Mouse (Mus musculus) natural killer cell, adult 2 months (primary cell): ENCODE results near the gene Scn4a.
"Not testable (repeated sequence)": the region's sequence is repeated elsewhere in the genome, so short reads cannot be mapped to it uniquely, and the experiment has no call there.

Experiments
- DNase-seq, 2 experiments: peaks; one replicate each; pipeline ENCODE4 v3.0.0; 2022; ENCODE audit warnings: low spot score in 2 of 2

Scn4a gene

GRCm38 (mm10) chr11:106355382-106356128 lies 2.5 kb upstream of the Scn4a start:
- no peak for DNase-seq

- DNase-seq: no peak
Observed at GRCm38 (mm10) chr11:106354181-106354580, 1.1 kb upstream of the Scn4a start.

- DNase-seq: no peak
Observed at GRCm38 (mm10) chr11:106351941-106352340, 1.1 kb downstream of the Scn4a start.

- DNase-seq: no peak
Observed at GRCm38 (mm10) chr11:106351253-106351652, 1.8 kb downstream of the Scn4a start.

GRCm38 (mm10) chr11:106350853-106351252 lies 2.2 kb downstream of the Scn4a start:
- no peak for DNase-seq

GRCm38 (mm10) chr11:106349772-106350171 lies 3.3 kb downstream of the Scn4a start:
- DNase-seq: no peak

- DNase-seq: no peak
Observed at GRCm38 (mm10) chr11:106344910-106345309, 8.2 kb downstream of the Scn4a start.

GRCm38 (mm10) chr11:106340990-106341520 lies 12.0 kb downstream of the Scn4a start:
- DNase-seq: no peak

GRCm38 (mm10) chr11:106339323-106339722 lies 13.8 kb downstream of the Scn4a start:
- DNase-seq: not testable (repeated sequence)

- no peak for DNase-seq
Observed at GRCm38 (mm10) chr11:106338870-106339269, 14.2 kb downstream of the Scn4a start.

- no peak for DNase-seq
Observed at GRCm38 (mm10) chr11:106338029-106338428, 15.1 kb downstream of the Scn4a start.

GRCm38 (mm10) chr11:106334066-106334465 lies 19.0 kb downstream of the Scn4a start:
- DNase-seq: no peak

GRCm38 (mm10) chr11:106332458-106332857 lies 20.6 kb downstream of the Scn4a start:
- DNase-seq: no peak

- DNase-seq: peak in 1 of 2 experiments; percentile 65
Observed at GRCm38 (mm10) chr11:106329682-106330081, 23.4 kb downstream of the Scn4a start.

- DNase-seq: no peak
Observed at GRCm38 (mm10) chr11:106329128-106329527, 24.0 kb downstream of the Scn4a start.

GRCm38 (mm10) chr11:106328521-106328920 lies 24.6 kb downstream of the Scn4a start:
- no peak for DNase-seq

GRCm38 (mm10) chr11:106326475-106326874 lies 26.6 kb downstream of the Scn4a start:
- DNase-seq: no peak

GRCm38 (mm10) chr11:106325566-106326206 lies 27.4 kb downstream of the Scn4a start:
- peak; percentile 22 to 77 for DNase-seq

- DNase-seq: peak in 1 of 2 experiments; percentile 70
Observed at GRCm38 (mm10) chr11:106324858-106325257, 28.2 kb downstream of the Scn4a start.

- DNase-seq: no peak
Observed at GRCm38 (mm10) chr11:106318406-106319366, 34.4 kb downstream of the Scn4a start.

- DNase-seq: no peak
Observed at GRCm38 (mm10) chr11:106317801-106318200, 35.3 kb downstream of the Scn4a start.

GRCm38 (mm10) chr11:106316416-106316815 lies 36.7 kb downstream of the Scn4a start:
- DNase-seq: no peak
